Mouse (Mus musculus): Measurements from ENCODE around the gene Sel1l2. TPM values are rescaled to one million over a fixed set of nuclear protein-coding genes. Genes with fewer than 3 reads are reported as not detected.
A peak's percentile ranks its signal among the peaks of the same experiment; 100 is the strongest.

Gene Sel1l2
- polyA plus RNA-seq, 1 experiment from 2014 or later: not detected

GRCm38 (mm10) chr2:140237245-140237644, 152.3 kb downstream of the Sel1l2 start:
- no peaks in the 10 kb centered on the region for H3K36me3 ChIP-seq (ENCODE audit: control insufficient read depth, insufficient read depth, low read length)
- no peak overlapping the region for H3K27ac ChIP-seq (ENCODE audit: low read length)
- ATAC-seq: peak; percentile 84; the same call in 1 of the 2 replicates
- H3K4me3 ChIP-seq (ENCODE audit: low read depth, low read length): no peak overlapping the region
- 0 out of 2 replicates have a peak overlapping the region, but pooled peaks have one; percentile 26 for H3K4me2 ChIP-seq (ENCODE audit: low read length)
- H3K27me3 ChIP-seq (ENCODE audit: control insufficient read depth, insufficient read depth, low read depth, low read length): no peaks in the 10 kb centered on the region
- no peaks in the 10 kb centered on the region for H3K4me1 ChIP-seq (ENCODE audit: control insufficient read depth, insufficient read depth, low read length)
- WGBS: 58% methylated on average over 6 of the region's 6 CpGs
- H3K9me3 ChIP-seq (replicated peaks; ENCODE audit: control insufficient read depth, low read length, poor library complexity, severe bottlenecking): no peaks in the 10 kb centered on the region
- no peak overlapping the region for H3K9ac ChIP-seq (ENCODE audit: low read depth, low read length)

DNA sequence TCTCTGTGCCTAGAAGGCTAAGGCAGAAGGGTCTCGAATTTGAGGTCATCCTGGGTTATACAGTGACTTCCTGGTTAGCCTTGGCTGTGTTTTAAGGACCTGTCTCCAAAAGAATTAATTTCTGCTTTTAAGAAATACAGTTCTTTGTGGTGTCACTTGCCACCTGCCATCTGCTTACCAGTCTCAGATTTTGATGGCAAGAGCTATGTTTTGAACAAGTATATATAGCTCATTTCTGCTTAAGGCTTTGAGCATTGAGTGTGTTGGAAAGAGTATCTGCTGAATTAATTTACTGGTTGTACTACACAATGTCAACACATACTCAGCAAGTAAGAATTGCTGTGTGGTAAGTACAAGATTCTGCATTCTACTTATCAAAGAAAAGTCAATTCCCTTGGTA, 159.2 kb downstream of the Sel1l2 start:
- Histone ChIP-seq H3K4me3 (ENCODE audit: low read depth, low read length) (no peak overlapping the region), H3K4me2 (ENCODE audit: low read length) (no peak overlapping the region), H3K27me3 (ENCODE audit: control insufficient read depth, insufficient read depth, low read depth, low read length) (no peaks in the 10 kb centered on the region), H3K36me3 (ENCODE audit: control insufficient read depth, insufficient read depth, low read length) (no peaks in the 10 kb centered on the region), H3K27ac (ENCODE audit: low read length) (no peak overlapping the region), H3K9ac (ENCODE audit: low read depth, low read length) (no peak overlapping the region), H3K9me3 (replicated peaks; ENCODE audit: control insufficient read depth, low read length, poor library complexity, severe bottlenecking) (no peaks in the 10 kb centered on the region), H3K4me1 (ENCODE audit: control insufficient read depth, insufficient read depth, low read length) (no peaks in the 10 kb centered on the region)
- WGBS: 74% methylated on average over 1 of the region's 1 CpGs
- ATAC-seq: no peak

DNA sequence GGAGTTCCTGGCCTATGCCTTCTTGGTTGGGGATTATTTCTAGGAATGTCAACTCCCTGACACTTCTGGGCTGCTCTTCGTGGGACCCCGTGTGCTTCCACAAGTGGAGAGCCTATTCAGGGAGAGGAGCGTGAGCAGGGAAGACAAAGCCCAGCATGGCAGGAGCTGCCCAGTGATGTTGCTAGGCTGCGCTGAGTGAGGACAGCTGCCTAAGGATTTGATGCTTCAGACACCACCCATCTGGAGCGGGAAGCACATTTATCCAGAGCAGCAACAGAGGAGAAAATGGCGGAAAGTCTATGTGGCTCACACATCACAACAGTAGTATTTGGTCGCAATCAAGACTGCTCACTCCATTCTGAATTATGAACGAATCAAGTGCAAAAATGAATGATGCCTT, 169.2 kb downstream of the Sel1l2 start:
- no peak overlapping the region for H3K27ac ChIP-seq (ENCODE audit: low read length)
- no peaks in the 10 kb centered on the region for H3K36me3 ChIP-seq (ENCODE audit: control insufficient read depth, insufficient read depth, low read length)
- no peaks in the 10 kb centered on the region for H3K27me3 ChIP-seq (ENCODE audit: control insufficient read depth, insufficient read depth, low read depth, low read length)
- no peak for ATAC-seq
- no peak overlapping the region for H3K4me2 ChIP-seq (ENCODE audit: low read length)
- no peaks in the 10 kb centered on the region for H3K4me1 ChIP-seq (ENCODE audit: control insufficient read depth, insufficient read depth, low read length)
- no peaks in the 10 kb centered on the region for H3K9me3 ChIP-seq (replicated peaks; ENCODE audit: control insufficient read depth, low read length, poor library complexity, severe bottlenecking)
- 42% methylated on average over 8 of the region's 8 CpGs for WGBS
- H3K4me3 ChIP-seq (ENCODE audit: low read depth, low read length): no peak overlapping the region
- no peak overlapping the region for H3K9ac ChIP-seq (ENCODE audit: low read depth, low read length)

DNA sequence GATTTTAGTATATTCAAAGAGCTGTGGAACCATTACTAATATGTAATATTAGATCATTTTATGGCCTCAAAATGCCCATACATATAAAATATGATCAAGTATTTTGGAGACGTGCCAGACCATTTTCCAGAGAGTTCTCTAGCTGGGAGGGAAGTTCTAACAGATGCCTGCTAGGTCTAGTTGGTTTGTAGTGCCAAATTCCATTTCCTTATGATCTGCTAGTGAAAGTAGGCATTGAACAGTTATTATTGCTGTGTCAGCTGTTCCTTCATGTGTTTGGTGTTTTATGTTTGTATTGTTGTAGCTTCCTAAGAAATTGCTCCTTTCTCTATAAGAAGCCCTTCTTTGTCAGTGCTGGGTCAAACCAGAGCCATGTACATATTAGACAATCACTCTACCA, 173.5 kb downstream of the Sel1l2 start:
- H3K4me1 ChIP-seq (ENCODE audit: control insufficient read depth, insufficient read depth, low read length): no peaks in the 10 kb centered on the region
- H3K9me3 ChIP-seq (replicated peaks; ENCODE audit: control insufficient read depth, low read length, poor library complexity, severe bottlenecking): no peaks in the 10 kb centered on the region
- no peak overlapping the region for H3K4me2 ChIP-seq (ENCODE audit: low read length)
- no peaks in the 10 kb centered on the region for H3K27me3 ChIP-seq (ENCODE audit: control insufficient read depth, insufficient read depth, low read depth, low read length)
- no peak for ATAC-seq
- WGBS: 81% methylated on average over 1 of the region's 1 CpGs
- no peak overlapping the region for H3K4me3 ChIP-seq (ENCODE audit: low read depth, low read length)
- no peak overlapping the region for H3K9ac ChIP-seq (ENCODE audit: low read depth, low read length)
- no peaks in the 10 kb centered on the region for H3K36me3 ChIP-seq (ENCODE audit: control insufficient read depth, insufficient read depth, low read length)
- H3K27ac ChIP-seq (ENCODE audit: low read length): no peak overlapping the region

DNA sequence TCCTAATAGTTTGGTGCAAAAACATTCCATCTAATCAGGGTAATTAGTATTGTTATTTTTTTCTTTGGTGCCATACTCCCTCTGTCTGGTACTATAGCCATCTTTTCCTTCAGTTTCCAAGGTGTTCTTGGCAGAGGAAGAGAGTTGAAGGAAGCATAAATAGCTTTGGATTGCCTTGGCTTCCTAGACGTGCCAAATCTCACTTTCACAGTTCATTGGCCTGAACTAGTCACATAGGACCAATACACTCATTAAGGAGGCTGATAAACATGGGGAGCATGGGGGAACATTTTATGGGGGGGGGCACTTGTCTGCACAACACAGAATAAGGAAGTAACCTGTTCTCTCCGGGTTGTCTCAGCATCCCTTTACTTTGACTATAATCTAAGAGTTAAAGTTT, 174.1 kb downstream of the Sel1l2 start:
- H3K9me3 ChIP-seq (replicated peaks; ENCODE audit: control insufficient read depth, low read length, poor library complexity, severe bottlenecking): no peaks in the 10 kb centered on the region
- no peak overlapping the region for H3K4me2 ChIP-seq (ENCODE audit: low read length)
- H3K36me3 ChIP-seq (ENCODE audit: control insufficient read depth, insufficient read depth, low read length): no peaks in the 10 kb centered on the region
- no peaks in the 10 kb centered on the region for H3K27me3 ChIP-seq (ENCODE audit: control insufficient read depth, insufficient read depth, low read depth, low read length)
- H3K27ac ChIP-seq (ENCODE audit: low read length): no peak overlapping the region
- no peaks in the 10 kb centered on the region for H3K4me1 ChIP-seq (ENCODE audit: control insufficient read depth, insufficient read depth, low read length)
- no peak overlapping the region for H3K4me3 ChIP-seq (ENCODE audit: low read depth, low read length)
- no peak overlapping the region for H3K9ac ChIP-seq (ENCODE audit: low read depth, low read length)
- ATAC-seq: no peak
- 81% methylated on average over 2 of the region's 2 CpGs for WGBS

- Histone ChIP-seq H3K27ac (ENCODE audit: low read length) (no peak overlapping the region), H3K9me3 (replicated peaks; ENCODE audit: control insufficient read depth, low read length, poor library complexity, severe bottlenecking) (no peaks in the 10 kb centered on the region), H3K36me3 (ENCODE audit: control insufficient read depth, insufficient read depth, low read length) (no peaks in the 10 kb centered on the region), H3K9ac (ENCODE audit: low read depth, low read length) (no peak overlapping the region), H3K27me3 (ENCODE audit: control insufficient read depth, insufficient read depth, low read depth, low read length) (no peaks in the 10 kb centered on the region), H3K4me3 (ENCODE audit: low read depth, low read length) (no peak overlapping the region), H3K4me1 (ENCODE audit: control insufficient read depth, insufficient read depth, low read length) (no peaks in the 10 kb centered on the region), H3K4me2 (ENCODE audit: low read length) (no peak overlapping the region)
- WGBS: 94% methylated on average over 4 of the region's 4 CpGs
- ATAC-seq: no peak
Measured at GRCm38 (mm10) chr2:140214519-140215027, 174.9 kb downstream of the Sel1l2 start.

GRCm38 (mm10) chr2:140203756-140204155, 185.8 kb downstream of the Sel1l2 start:
- Histone ChIP-seq H3K4me2 (ENCODE audit: low read length) (no peak overlapping the region), H3K9me3 (replicated peaks; ENCODE audit: control insufficient read depth, low read length, poor library complexity, severe bottlenecking) (no peaks in the 10 kb centered on the region), H3K27ac (ENCODE audit: low read length) (no peak overlapping the region), H3K36me3 (ENCODE audit: control insufficient read depth, insufficient read depth, low read length) (peaks cover 16% of the 10 kb centered on the region), H3K27me3 (ENCODE audit: control insufficient read depth, insufficient read depth, low read depth, low read length) (no peaks in the 10 kb centered on the region), H3K4me3 (ENCODE audit: low read depth, low read length) (no peak overlapping the region), H3K9ac (ENCODE audit: low read depth, low read length) (no peak overlapping the region), H3K4me1 (ENCODE audit: control insufficient read depth, insufficient read depth, low read length) (no peaks in the 10 kb centered on the region)
- 94% methylated on average over 7 of the region's 7 CpGs for WGBS
- no peak for ATAC-seq

DNA sequence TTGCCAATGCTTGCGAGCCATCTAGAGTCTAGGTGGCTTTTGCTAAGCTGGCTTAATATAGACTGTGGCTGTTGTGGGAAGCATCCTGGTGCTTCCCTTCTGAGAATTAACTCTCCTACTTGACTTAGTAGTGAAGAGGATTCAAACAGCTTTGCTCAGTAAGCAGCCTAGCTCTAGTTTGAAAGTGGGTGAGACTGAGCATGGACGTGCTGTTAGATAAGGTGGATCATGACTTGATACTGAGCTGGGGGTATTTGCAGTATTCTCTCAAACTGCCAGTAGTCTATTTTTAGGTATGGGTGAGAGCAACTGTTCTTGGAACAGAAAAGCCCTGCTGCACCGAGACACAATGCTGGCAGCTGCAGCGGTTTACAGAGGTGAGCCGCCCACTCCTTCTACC, 186.9 kb downstream of the Sel1l2 start:
- ATAC-seq: no peak
- 91% methylated on average over 5 of the region's 5 CpGs for WGBS
- H3K9ac ChIP-seq (ENCODE audit: low read depth, low read length): no peak overlapping the region
- no peak overlapping the region for H3K4me2 ChIP-seq (ENCODE audit: low read length)
- H3K4me1 ChIP-seq (ENCODE audit: control insufficient read depth, insufficient read depth, low read length): no peaks in the 10 kb centered on the region
- H3K9me3 ChIP-seq (replicated peaks; ENCODE audit: control insufficient read depth, low read length, poor library complexity, severe bottlenecking): no peaks in the 10 kb centered on the region
- H3K27me3 ChIP-seq (ENCODE audit: control insufficient read depth, insufficient read depth, low read depth, low read length): no peaks in the 10 kb centered on the region
- no peak overlapping the region for H3K4me3 ChIP-seq (ENCODE audit: low read depth, low read length)
- H3K27ac ChIP-seq (ENCODE audit: low read length): no peak overlapping the region
- peaks cover 16% of the 10 kb centered on the region for H3K36me3 ChIP-seq (ENCODE audit: control insufficient read depth, insufficient read depth, low read length)

DNA sequence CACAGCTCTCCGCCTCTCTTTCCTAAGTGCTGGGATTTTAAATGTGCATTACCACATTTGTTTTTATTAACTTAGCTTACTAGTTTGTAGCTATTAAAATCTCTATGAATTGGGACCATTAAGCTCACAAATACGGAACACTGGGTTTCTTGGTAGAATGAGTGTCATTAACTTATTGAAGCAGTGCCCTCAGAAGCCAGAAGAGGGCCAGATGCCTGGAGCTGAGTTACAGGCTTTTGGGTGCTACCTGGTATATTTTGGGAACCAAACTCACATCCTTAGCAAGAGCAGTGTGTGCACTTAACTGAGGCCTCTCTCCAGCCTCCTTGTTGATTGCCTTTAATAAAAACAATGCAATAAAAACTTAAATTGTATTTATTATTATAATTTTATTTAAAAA, 188.8 kb downstream of the Sel1l2 start:
- H3K9me3 ChIP-seq (replicated peaks; ENCODE audit: control insufficient read depth, low read length, poor library complexity, severe bottlenecking): no peaks in the 10 kb centered on the region
- no peak overlapping the region for H3K4me3 ChIP-seq (ENCODE audit: low read depth, low read length)
- peaks cover 16% of the 10 kb centered on the region for H3K36me3 ChIP-seq (ENCODE audit: control insufficient read depth, insufficient read depth, low read length)
- H3K27me3 ChIP-seq (ENCODE audit: control insufficient read depth, insufficient read depth, low read depth, low read length): no peaks in the 10 kb centered on the region
- 81% methylated on average over 2 of the region's 2 CpGs for WGBS
- no peak overlapping the region for H3K4me2 ChIP-seq (ENCODE audit: low read length)
- H3K27ac ChIP-seq (ENCODE audit: low read length): no peak overlapping the region
- H3K4me1 ChIP-seq (ENCODE audit: control insufficient read depth, insufficient read depth, low read length): no peaks in the 10 kb centered on the region
- no peak for ATAC-seq
- no peak overlapping the region for H3K9ac ChIP-seq (ENCODE audit: low read depth, low read length)

All from midbrain, embryonic 16.5 days (tissue).